Mouse (Mus musculus): Measurements from ENCODE around the gene Inka1. TPM values are rescaled to one million over a fixed set of nuclear protein-coding genes. Genes with fewer than 3 reads are reported as not detected.
A peak's percentile ranks its signal among the peaks of the same experiment; 100 is the strongest.

The Inka1 gene
- polyA plus RNA-seq, 1 experiment from 2014 or later = 74.8 TPM

- no peak overlapping the region for H3K27ac ChIP-seq (ENCODE audit: low read depth, low read length)
- H3K36me3 ChIP-seq (ENCODE audit: control insufficient read depth, insufficient read depth, low read length) = peaks cover 21% of the 10 kb centered on the region
- H3K4me2 ChIP-seq = no peak overlapping the region
- H3K27me3 ChIP-seq (replicated peaks; ENCODE audit: control insufficient read depth, insufficient read depth, low read length) = no peaks in the 10 kb centered on the region
- no peak overlapping the region for H3K4me3 ChIP-seq (ENCODE audit: low read depth, low read length)
- no peaks in the 10 kb centered on the region for H3K9me3 ChIP-seq (ENCODE audit: control insufficient read depth, low read length)
- 88% methylated on average over 9 of the region's 9 CpGs for WGBS
- ATAC-seq (replicated peaks; ENCODE audit: low FRiP score) (no peak), DNase-seq (ENCODE audit: low spot score) (no peak)
- 0 out of 2 replicates have a peak, but pooled peaks cover 4% of the 10 kb centered on the region for H3K4me1 ChIP-seq (replicated peaks; ENCODE audit: control insufficient read depth, insufficient read depth, low read length)
- H3K9ac ChIP-seq (ENCODE audit: low read depth, low read length) = peak overlapping the region; percentile 5; the same call in 1 of the 2 replicates
These were observed 21.0 kb downstream of the Inka1 start for GRCm38 (mm10) chr9:107964681-107965080.

- ATAC-seq (replicated peaks; ENCODE audit: low FRiP score) (peak; percentile 80), DNase-seq (ENCODE audit: low spot score) (peak; percentile 80)
- Histone ChIP-seq H3K4me3 (ENCODE audit: low read depth, low read length) (no peak overlapping the region), H3K36me3 (ENCODE audit: control insufficient read depth, insufficient read depth, low read length) (peaks cover 21% of the 10 kb centered on the region), H3K9ac (ENCODE audit: low read depth, low read length) (no peak overlapping the region), H3K27me3 (replicated peaks; ENCODE audit: control insufficient read depth, insufficient read depth, low read length) (no peaks in the 10 kb centered on the region), H3K4me1 (replicated peaks; ENCODE audit: control insufficient read depth, insufficient read depth, low read length) (0 out of 2 replicates have a peak, but pooled peaks cover 4% of the 10 kb centered on the region), H3K9me3 (ENCODE audit: control insufficient read depth, low read length) (no peaks in the 10 kb centered on the region), H3K27ac (ENCODE audit: low read depth, low read length) (no peak overlapping the region), H3K4me2 (no peak overlapping the region)
- 17% methylated on average over 5 of the region's 5 CpGs for WGBS
These were observed 22.0 kb downstream of the Inka1 start for GRCm38 (mm10) chr9:107963700-107964099.

GRCm38 (mm10) chr9:107962916-107963315, 22.8 kb downstream of the Inka1 start:
- DNase-seq (ENCODE audit: low spot score) (no peak), ATAC-seq (replicated peaks; ENCODE audit: low FRiP score) (no peak)
- Histone ChIP-seq H3K27me3 (replicated peaks; ENCODE audit: control insufficient read depth, insufficient read depth, low read length) (no peaks in the 10 kb centered on the region), H3K27ac (ENCODE audit: low read depth, low read length) (no peak overlapping the region), H3K9ac (ENCODE audit: low read depth, low read length) (no peak overlapping the region), H3K4me3 (ENCODE audit: low read depth, low read length) (no peak overlapping the region), H3K4me1 (replicated peaks; ENCODE audit: control insufficient read depth, insufficient read depth, low read length) (0 out of 2 replicates have a peak, but pooled peaks cover 4% of the 10 kb centered on the region), H3K9me3 (ENCODE audit: control insufficient read depth, low read length) (no peaks in the 10 kb centered on the region), H3K4me2 (no peak overlapping the region), H3K36me3 (ENCODE audit: control insufficient read depth, insufficient read depth, low read length) (peaks cover 21% of the 10 kb centered on the region)
- 88% methylated on average over 9 of the region's 9 CpGs for WGBS

- ATAC-seq (replicated peaks; ENCODE audit: low FRiP score) (no peak), DNase-seq (ENCODE audit: low spot score) (no peak)
- H3K4me3 ChIP-seq (ENCODE audit: low read depth, low read length) = no peak overlapping the region
- no peak overlapping the region for H3K4me2 ChIP-seq
- 77% methylated on average over 5 of the region's 5 CpGs for WGBS
- peaks cover 25% of the 10 kb centered on the region for H3K36me3 ChIP-seq (ENCODE audit: control insufficient read depth, insufficient read depth, low read length)
- H3K9ac ChIP-seq (ENCODE audit: low read depth, low read length) = no peak overlapping the region
- 0 out of 2 replicates have a peak, but pooled peaks cover 4% of the 10 kb centered on the region for H3K4me1 ChIP-seq (replicated peaks; ENCODE audit: control insufficient read depth, insufficient read depth, low read length)
- H3K27ac ChIP-seq (ENCODE audit: low read depth, low read length) = no peak overlapping the region
- no peaks in the 10 kb centered on the region for H3K9me3 ChIP-seq (ENCODE audit: control insufficient read depth, low read length)
- H3K27me3 ChIP-seq (replicated peaks; ENCODE audit: control insufficient read depth, insufficient read depth, low read length) = no peaks in the 10 kb centered on the region
These were observed 23.8 kb downstream of the Inka1 start for GRCm38 (mm10) chr9:107961881-107962280.

- Histone ChIP-seq H3K27ac (ENCODE audit: low read depth, low read length) (no peak overlapping the region), H3K9me3 (ENCODE audit: control insufficient read depth, low read length) (no peaks in the 10 kb centered on the region), H3K36me3 (ENCODE audit: control insufficient read depth, insufficient read depth, low read length) (peaks cover 25% of the 10 kb centered on the region), H3K27me3 (replicated peaks; ENCODE audit: control insufficient read depth, insufficient read depth, low read length) (no peaks in the 10 kb centered on the region), H3K9ac (ENCODE audit: low read depth, low read length) (no peak overlapping the region), H3K4me3 (ENCODE audit: low read depth, low read length) (no peak overlapping the region), H3K4me2 (no peak overlapping the region), H3K4me1 (replicated peaks; ENCODE audit: control insufficient read depth, insufficient read depth, low read length) (0 out of 2 replicates have a peak, but pooled peaks cover 4% of the 10 kb centered on the region)
- no peak for ATAC-seq (replicated peaks; ENCODE audit: low FRiP score)
- 91% methylated on average over 10 of the region's 10 CpGs for WGBS
- no peak for DNase-seq (ENCODE audit: low spot score)
These were observed 24.3 kb downstream of the Inka1 start for GRCm38 (mm10) chr9:107961351-107961762.

GRCm38 (mm10) chr9:107960928-107961327, 24.8 kb downstream of the Inka1 start:
- H3K4me1 ChIP-seq (replicated peaks; ENCODE audit: control insufficient read depth, insufficient read depth, low read length) = 0 out of 2 replicates have a peak, but pooled peaks cover 4% of the 10 kb centered on the region
- H3K27me3 ChIP-seq (replicated peaks; ENCODE audit: control insufficient read depth, insufficient read depth, low read length) = no peaks in the 10 kb centered on the region
- 65% methylated on average over 4 of the region's 4 CpGs for WGBS
- H3K27ac ChIP-seq (ENCODE audit: low read depth, low read length) = no peak overlapping the region
- no peaks in the 10 kb centered on the region for H3K9me3 ChIP-seq (ENCODE audit: control insufficient read depth, low read length)
- no peak overlapping the region for H3K4me3 ChIP-seq (ENCODE audit: low read depth, low read length)
- DNase-seq (ENCODE audit: low spot score) (no peak), ATAC-seq (replicated peaks; ENCODE audit: low FRiP score) (no peak)
- no peak overlapping the region for H3K4me2 ChIP-seq
- H3K36me3 ChIP-seq (ENCODE audit: control insufficient read depth, insufficient read depth, low read length) = peaks cover 25% of the 10 kb centered on the region
- H3K9ac ChIP-seq (ENCODE audit: low read depth, low read length) = no peak overlapping the region

GRCm38 (mm10) chr9:107959896-107960295, 25.8 kb downstream of the Inka1 start:
- 66% methylated on average over 6 of the region's 6 CpGs for WGBS
- H3K4me3 ChIP-seq (ENCODE audit: low read depth, low read length) = no peak overlapping the region

GRCm38 (mm10) chr9:107957141-107957540, 28.5 kb downstream of the Inka1 start:
- no peak overlapping the region for H3K27ac ChIP-seq (ENCODE audit: low read depth, low read length)
- H3K9me3 ChIP-seq (ENCODE audit: control insufficient read depth, low read length) = no peaks in the 10 kb centered on the region
- ATAC-seq (replicated peaks; ENCODE audit: low FRiP score) = no peak
- no peak for DNase-seq (ENCODE audit: low spot score)
- peaks cover 5% of the 10 kb centered on the region for H3K4me1 ChIP-seq (replicated peaks; ENCODE audit: control insufficient read depth, insufficient read depth, low read length)
- H3K4me2 ChIP-seq = no peak overlapping the region
- no peak overlapping the region for H3K4me3 ChIP-seq (ENCODE audit: low read depth, low read length)
- H3K27me3 ChIP-seq (replicated peaks; ENCODE audit: control insufficient read depth, insufficient read depth, low read length) = no peaks in the 10 kb centered on the region
- WGBS = 70% methylated on average over 6 of the region's 6 CpGs
- H3K9ac ChIP-seq (ENCODE audit: low read depth, low read length) = no peak overlapping the region
- H3K36me3 ChIP-seq (ENCODE audit: control insufficient read depth, insufficient read depth, low read length) = peaks cover 21% of the 10 kb centered on the region

More at GRCm38 (mm10) chr9:107959896-107960295, 25.8 kb downstream of the Inka1 start:
- Histone ChIP-seq H3K9me3 (ENCODE audit: control insufficient read depth, low read length) (no peaks in the 10 kb centered on the region), H3K36me3 (ENCODE audit: control insufficient read depth, insufficient read depth, low read length) (peaks cover 25% of the 10 kb centered on the region), H3K9ac (ENCODE audit: low read depth, low read length) (no peak overlapping the region), H3K4me2 (no peak overlapping the region), H3K27ac (ENCODE audit: low read depth, low read length) (no peak overlapping the region), H3K27me3 (replicated peaks; ENCODE audit: control insufficient read depth, insufficient read depth, low read length) (no peaks in the 10 kb centered on the region), H3K4me1 (replicated peaks; ENCODE audit: control insufficient read depth, insufficient read depth, low read length) (0 out of 2 replicates have a peak, but pooled peaks cover 4% of the 10 kb centered on the region)
- no peak for ATAC-seq (replicated peaks; ENCODE audit: low FRiP score)
- no peak for DNase-seq (ENCODE audit: low spot score)

GRCm38 (mm10) chr9:107955613-107956289, 29.9 kb downstream of the Inka1 start:
- Histone ChIP-seq H3K9ac (ENCODE audit: low read depth, low read length) (no peak overlapping the region), H3K4me3 (ENCODE audit: low read depth, low read length) (no peak overlapping the region), H3K36me3 (ENCODE audit: control insufficient read depth, insufficient read depth, low read length) (peaks cover 18% of the 10 kb centered on the region), H3K27me3 (replicated peaks; ENCODE audit: control insufficient read depth, insufficient read depth, low read length) (no peaks in the 10 kb centered on the region), H3K4me2 (no peak overlapping the region), H3K27ac (ENCODE audit: low read depth, low read length) (no peak overlapping the region), H3K4me1 (replicated peaks; ENCODE audit: control insufficient read depth, insufficient read depth, low read length) (peaks cover 12% of the 10 kb centered on the region), H3K9me3 (ENCODE audit: control insufficient read depth, low read length) (no peaks in the 10 kb centered on the region)
- ATAC-seq (replicated peaks; ENCODE audit: low FRiP score) = no peak
- WGBS = 79% methylated on average over 6 of the region's 6 CpGs
- DNase-seq (ENCODE audit: low spot score) = no peak

All from liver, embryonic 11.5 days (tissue).